Mouse (Mus musculus): ENCODE measurements around the gene Tmem181a.
"Not testable (repeated sequence)": the region's sequence is repeated elsewhere in the genome, so short reads cannot be mapped to it uniquely, and the experiment has no call there.

The Tmem181a gene

DNA sequence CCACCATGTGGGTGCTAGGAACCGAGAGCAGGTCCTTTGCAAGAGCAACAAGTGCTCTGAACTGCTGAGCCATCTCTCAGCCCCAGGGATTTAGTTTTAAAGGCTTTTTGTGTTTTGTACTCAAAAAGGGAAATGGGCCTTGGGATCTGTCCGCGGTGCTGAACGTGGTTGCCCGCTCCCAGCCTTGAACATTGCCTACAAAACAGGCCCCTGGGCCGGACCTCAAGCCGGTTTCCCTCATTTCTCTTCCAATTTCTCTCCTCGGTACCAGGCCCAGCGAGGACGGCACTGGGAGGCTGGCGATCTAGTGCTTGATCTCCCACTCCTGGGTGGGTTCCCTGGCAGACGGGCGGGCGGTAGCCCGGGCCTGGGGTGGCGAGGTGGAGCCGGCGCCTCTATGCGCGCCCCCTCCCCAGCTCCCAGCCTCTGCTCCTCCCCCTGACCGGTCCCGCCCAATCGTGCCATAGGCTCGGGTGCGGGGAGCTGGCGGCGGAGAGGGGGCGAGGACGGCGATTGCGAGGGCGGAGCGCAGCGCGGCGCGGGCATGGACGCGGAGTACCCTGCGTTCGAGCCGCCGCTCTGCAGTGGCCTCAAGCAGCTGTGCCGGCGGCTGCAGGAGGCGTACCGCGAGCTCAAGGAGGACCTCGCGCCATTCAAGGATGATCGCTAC lies at the start of gene Tmem181a:
Gene Tmem181a (plus strand): TSS at position 461 of the 670 bp plus-strand sequence.
- DNase-seq (ENCODE audit: low spot score in 2 of 2) = not testable (repeated sequence)

DNA sequence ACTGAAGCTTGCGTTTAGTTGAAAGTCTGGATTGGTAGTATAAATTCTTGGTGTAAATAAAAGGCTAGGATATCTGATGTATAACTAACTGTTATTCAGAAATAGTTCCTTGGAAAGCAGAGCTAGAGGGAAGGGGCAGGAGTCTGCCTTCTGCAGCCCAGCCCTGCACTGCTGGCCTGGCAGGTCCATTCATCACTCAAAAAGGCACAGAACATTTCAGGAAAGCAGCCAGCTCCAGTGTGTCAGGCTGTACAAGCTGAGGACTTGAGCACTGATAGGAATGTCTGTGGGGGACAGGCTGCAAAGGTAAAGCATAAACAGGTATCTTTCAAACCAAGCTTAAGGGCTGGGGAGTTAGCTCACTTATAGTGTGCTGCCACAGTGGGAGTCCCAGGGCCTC lies 44.9 kb upstream of the Tmem181a start:
- no peak for DNase-seq (ENCODE audit: low spot score in 2 of 2)

DNA sequence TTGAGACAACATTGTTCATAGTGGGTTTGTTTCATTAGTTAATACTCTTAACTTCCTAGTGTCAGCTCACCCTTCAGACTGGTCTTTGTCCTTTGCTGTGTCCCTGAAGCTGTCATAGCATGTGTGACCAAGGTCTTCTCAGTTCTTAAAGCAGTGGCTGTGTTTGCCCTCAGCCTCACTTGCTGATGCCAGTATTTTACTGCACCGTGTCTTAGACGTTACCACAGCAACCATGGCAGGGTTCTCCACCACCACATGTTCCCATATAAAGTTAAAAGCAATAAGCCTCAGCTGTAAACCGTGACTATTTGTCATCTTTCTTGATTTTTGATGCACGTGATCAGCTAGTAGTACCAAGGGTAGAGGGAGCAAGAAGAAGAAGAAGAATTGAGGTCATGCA lies 41.0 kb upstream of the Tmem181a start:
- DNase-seq (ENCODE audit: low spot score in 2 of 2) = no peak

DNA sequence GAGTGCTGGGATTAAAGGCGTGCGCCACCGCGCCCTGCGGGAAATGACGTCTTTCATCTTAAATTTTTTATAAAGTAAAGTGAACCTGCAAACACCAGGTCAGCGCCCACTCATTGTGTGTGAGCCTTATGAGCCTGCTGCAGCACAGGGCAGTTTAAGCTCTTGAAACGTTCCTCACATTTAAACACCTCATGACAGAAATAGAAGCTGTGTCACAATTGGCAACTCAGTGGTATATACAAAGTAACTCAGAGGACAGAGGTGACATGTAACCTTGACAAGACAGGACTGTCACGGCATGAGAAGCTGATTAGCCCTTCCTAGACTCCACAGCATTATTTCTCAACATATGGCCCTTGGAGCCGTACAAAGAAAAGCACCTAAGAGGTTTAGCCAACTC lies 40.1 kb upstream of the Tmem181a start:
- no peak for DNase-seq (ENCODE audit: low spot score in 2 of 2)

DNA sequence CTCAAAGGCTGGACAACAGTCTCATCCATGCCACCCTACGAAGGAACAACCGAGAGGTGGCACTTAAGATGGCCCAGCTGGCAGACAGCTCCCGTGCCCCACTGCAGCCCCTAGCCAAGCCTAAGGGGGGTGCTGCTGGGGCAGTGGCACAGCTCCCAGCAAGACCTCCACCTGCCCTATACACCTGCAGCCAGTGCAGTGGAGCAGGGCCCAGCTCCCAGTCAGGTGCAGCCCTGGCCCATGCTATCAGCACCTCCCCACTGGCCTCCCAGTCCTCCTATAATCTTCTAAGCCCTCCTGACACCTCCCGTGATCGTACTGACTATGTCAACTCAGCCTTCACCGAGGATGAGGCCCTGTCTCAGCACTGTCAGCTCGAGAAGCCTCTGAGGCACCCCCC lies 24.0 kb upstream of the Tmem181a start:
- not testable (repeated sequence) for DNase-seq (ENCODE audit: low spot score in 2 of 2)

DNA sequence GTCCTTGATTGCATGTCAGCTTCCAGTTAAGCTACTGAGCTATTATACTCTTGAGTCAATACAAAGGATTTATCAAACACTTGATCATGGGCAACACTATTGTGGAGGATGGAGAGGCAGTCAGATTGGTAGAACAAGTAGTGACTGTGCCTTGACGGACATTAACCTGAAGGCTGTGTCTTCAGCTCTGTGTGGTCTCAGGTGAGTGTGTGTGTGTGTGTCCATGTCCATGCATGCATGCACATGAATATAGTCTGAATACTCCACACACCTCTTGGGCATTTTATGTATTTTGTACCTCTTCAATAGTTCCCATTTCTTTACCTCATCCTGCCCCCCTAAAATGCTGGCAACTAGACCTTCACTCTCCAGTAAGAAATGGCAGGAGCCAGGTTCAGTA lies 5.4 kb upstream of the Tmem181a start:
- not testable (repeated sequence) for DNase-seq (ENCODE audit: low spot score in 2 of 2)

DNA sequence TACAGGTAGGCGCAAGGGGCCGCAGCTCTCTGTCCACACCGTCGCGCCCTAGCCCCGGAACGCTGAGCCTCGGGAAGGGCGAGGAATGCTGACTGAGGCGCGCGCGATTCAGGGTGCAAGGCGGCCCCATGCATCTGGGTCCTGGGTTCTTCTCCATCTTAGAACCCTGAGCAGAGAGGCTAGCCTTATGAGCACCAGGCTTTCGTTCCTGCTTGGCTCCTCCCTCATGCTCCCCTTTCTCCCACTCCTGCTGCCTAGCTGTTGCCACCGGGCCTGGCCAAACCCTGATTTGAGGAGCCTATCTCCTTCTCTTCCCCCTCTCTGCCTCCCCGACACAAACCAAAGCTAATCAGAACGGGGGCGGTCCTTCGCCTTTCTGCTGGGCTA lies 403 bp downstream of the Tmem181a start:
- peak; percentile 32 to 48 for DNase-seq (ENCODE audit: low spot score in 2 of 2)

DNA sequence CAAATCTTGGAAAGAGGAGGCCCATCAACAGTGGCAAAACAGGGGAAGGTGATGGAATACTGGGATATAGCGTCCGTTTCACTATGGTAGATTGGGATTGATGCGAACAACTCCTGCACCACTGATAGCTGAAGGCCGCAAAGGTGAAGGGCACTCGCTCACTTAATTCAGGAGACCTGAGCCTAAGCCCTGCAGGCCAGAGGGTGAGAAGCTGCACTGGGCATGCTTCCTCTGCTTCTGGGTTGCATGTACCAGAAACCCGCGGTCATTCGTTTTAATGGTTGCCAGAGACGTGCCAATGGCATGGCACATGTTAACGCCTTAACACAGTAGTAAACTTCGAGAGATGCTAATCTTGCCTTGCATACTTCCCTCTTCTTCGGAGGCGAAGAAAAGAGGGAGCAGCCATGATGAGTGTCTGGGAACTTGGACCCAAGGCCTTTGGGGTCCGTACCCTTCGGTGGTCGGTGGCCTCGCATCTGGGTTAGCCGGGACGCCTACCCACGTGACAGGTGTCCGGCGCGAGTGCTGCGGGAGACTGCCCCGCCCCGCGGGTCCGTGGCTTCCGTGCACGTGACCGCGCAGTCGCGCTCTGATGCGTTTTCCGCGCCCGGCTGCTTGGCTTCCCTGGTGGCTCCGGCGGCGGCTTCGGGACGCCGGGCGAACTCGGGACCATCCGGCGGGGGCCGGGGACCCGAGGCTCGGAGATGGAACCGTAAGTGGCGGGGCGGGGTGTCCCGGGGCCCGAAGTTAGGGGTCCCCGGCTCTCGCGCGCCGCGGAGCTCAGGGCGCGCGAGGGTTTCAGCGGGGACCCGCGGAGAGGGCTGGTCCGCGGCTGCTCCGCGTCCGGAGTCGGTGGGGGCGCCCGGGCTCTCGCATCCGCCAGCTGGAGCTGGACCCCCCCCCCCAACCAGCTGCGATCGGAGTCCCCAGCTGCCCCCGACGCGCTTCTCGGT lies 13.5 kb downstream of the Tmem181a start:
- not testable (repeated sequence) for DNase-seq (ENCODE audit: low spot score in 2 of 2)

DNA sequence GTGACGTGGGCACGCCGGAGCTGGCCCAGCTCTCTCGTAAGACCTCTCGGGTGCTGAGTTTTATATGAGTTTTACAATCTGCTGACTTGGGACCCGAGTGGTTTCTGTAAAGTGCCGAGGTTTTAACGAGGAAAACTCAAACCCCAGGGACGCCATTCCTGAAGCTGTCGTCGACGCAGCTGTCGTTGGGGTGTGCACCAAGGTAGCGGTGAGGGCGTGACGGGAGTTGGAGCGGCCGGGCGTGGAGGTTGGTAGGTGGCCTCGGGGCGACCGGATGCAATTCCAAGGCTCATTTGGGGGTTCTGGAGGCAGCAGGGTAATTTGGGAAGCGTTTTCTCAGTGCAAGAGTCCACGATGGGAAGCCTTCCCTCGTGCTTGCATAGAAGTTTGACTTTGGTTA lies 14.2 kb downstream of the Tmem181a start:
- DNase-seq (ENCODE audit: low spot score in 2 of 2) = not testable (repeated sequence)

DNA sequence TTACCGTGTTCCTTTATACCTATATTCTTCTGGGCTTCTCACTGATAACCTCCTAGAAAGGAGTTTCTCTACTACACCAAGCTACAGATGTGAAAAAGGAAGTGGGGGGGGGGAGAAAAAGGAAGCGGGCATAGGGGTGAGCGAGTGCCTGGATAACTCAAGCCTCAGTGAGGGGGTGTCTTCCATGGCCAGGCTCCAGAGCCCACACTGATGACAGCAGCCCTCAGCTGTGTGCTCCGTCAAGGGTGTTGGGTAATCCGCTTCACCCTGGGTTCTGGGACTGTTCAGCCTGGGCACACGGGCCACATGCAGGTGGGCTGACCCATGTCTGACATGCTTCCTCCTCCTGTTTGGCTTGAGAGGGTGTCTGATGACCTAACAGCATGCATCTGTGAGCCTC lies 15.3 kb downstream of the Tmem181a start:
- DNase-seq (ENCODE audit: low spot score in 2 of 2) = not testable (repeated sequence)

DNA sequence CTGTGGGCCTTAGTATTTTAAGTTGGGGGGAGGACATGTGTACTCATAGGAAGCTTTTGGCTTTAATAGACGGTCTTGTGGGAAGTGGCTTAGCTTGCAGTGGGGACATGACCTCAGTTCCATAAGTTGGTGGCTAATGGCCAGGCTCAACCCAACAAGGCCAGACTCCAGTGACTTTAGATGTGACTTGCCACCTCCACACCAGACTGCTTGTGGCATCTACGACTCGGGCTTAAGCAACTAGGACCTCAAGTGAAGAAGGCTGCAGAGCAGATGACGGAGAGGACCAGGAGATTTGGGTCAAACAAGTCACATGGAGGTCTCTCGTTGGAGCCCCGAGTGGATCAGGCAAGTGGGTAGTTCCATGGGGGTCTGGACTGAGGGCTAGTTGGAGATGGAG lies 18.0 kb downstream of the Tmem181a start:
- not testable (repeated sequence) for DNase-seq (ENCODE audit: low spot score in 2 of 2)

DNA sequence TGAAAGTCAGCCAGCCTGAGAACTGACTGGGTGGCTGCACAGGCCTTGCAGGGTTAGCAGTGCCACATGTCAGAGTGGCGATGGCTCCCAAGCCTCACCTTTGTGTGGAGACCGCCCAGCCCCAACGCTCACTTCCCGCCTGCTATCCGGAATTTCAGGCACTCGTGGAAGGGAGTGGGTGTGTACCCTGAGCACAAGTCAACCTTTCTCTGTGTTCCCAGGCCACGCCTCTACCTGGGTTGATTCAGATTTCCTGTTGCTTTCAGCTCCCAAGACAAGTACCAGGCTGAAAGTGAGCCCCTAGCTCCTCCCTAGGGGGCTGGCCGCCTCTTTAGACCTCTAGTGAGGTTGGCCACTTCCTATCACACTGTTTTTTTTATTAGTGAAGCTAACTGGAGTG lies 22.5 kb downstream of the Tmem181a start:
- DNase-seq (ENCODE audit: low spot score in 2 of 2) = not testable (repeated sequence)

DNA sequence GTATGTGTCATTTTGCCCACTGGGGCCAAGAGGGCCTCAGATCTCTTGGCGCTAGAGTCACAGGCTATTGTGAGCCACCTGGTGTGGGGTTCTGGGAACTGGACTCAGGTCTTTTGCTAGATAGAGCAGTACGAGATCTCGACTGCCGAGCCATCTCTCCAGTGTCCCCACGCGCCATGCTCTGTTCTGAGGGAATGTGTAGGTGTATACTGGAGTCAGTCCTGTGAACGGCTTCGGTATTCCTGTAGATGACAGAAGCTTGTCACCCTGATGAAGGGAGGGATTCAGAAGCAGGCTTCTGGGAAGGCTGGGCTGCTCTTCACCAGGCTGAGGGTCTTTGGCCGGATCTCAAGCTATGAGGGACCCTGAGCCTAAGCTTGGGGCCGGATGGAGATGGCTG lies 23.1 kb downstream of the Tmem181a start:
- DNase-seq (ENCODE audit: low spot score in 2 of 2) = not testable (repeated sequence)

DNA sequence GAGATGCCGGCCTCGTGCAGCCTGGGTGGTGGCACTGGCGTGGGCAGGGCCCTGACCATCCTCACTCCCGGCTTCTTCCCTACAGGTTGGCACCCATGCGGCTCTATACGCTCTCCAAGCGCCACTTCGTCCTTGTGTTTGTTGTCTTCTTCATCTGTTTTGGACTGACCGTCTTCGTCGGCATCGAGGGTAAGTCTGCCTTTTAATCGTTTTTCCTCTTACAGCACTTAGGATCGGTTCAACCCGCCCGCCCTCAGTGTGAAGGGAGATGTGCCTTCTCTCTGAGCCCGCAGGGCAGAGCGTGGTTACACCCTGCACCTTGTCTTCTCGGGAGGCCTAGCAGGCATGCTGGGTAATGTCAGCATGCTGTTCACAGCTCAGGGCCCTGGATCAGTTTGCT lies 23.9 kb downstream of the Tmem181a start:
- DNase-seq (ENCODE audit: low spot score in 2 of 2) = not testable (repeated sequence)

DNA sequence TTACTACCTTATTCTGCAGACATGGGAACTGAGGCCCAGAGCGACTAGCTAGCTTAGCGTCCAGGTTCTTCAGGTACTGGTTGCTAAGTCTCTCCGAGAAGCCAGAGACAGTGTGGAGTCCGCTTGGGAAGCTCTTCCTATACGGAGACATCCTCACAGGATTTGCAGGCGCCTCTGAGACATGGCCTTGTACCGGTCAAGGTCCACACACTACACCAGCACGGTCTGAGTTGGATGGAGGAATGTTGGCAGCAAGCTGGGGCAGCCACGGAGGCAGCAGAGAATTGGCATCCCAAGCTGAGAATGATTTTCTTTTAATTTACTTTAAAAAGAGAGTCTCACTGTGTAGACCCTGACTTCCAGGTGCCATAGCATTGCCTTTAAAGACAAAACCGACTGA lies 26.5 kb downstream of the Tmem181a start:
- not testable (repeated sequence) for DNase-seq (ENCODE audit: low spot score in 2 of 2)

DNA sequence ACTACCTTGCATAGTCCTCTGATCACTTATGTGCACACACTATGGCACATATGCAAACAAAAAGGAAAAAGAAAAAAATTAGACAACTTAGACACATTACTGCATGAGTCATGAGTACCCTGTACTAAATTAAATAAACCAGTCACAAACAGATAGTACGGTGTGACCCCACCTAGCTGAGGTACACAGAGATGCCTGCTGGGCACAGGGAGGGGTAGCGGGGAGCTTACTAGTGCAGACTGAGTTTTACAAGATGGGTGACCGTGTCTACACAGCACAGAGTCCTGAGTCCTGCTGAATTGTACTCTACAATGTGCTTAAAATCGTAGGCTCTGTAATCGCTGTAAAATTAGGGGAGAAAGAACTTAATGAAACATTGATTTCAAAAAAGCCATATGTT lies 29.5 kb downstream of the Tmem181a start:
- DNase-seq (ENCODE audit: low spot score in 2 of 2) = not testable (repeated sequence)

DNA sequence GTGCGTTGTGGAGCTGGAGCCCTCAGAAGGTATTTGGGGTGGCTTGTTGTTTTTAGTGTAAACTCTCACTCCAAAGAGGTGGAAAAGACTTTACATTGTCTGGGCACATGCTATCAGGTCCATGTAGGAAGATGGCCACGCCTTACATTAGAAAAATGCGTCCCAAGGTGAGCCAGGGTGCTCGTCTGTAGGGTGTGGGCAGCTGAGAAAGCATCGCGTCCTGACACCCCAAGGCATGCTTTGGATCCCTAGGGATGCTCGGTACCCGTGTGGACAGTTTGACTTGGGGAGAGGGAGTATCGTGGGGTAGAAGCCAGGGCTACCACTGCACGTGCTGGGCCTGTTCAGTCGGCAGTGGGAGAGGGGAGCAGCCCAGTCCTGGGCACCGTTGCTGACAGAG lies 32.4 kb downstream of the Tmem181a start:
- not testable (repeated sequence) for DNase-seq (ENCODE audit: low spot score in 2 of 2)

DNA sequence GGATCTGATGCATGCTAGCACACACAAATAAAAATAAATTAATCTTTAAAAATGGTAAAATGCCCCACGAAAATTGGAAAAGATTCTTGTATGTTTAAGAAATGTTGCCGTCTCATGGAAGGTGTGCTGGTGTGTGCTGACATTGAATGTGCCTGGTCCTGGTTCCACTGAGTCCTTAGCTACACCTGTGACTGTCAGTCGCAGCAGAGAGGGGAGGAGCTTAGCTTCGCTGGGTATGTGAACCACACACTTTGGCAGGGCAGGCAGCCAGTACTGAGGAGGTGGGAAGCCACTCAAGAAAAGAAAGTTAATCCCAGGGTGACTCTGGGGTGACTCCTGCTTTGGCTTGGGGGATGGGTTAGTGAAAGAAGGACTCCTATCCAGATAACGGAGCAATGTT lies 37.2 kb downstream of the Tmem181a start:
- DNase-seq (ENCODE audit: low spot score in 2 of 2) = not testable (repeated sequence)

DNA sequence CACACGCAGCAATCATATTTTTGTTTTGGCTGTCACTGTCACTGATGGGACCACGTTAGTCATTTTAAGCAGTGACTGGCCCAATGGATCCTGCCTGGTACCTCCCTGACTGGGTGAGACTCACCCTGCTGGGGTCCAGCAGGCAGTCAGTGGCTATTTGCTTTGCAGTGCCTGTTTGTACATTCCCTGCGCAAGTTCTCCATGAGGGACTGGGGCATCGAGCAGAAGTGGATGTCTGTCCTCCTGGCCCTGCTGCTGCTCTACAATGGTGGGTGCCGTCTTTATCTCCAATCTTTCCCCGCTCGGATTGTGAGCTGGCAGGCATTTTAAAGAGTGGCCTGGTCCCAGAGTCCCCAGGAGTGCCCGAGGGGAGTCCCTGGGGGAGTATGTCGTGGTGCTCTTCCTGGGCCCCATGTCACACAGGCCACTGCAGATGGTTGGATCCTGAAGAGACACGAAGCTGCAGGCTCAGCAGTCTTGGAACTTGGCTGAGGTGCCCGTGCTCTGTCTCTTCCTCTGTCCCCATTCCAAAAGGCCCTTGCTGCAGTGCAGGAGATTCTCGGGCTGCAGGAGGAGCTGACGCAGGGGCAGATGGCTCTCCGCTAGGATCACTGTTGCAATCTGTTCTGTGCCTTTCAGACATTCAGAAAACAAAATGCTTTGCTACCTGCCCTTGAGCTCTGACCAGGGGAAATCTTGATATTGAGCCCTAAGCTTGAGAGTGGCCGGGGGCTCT lies 40.6 kb downstream of the Tmem181a start:
- DNase-seq (ENCODE audit: low spot score in 2 of 2) = not testable (repeated sequence)

DNA sequence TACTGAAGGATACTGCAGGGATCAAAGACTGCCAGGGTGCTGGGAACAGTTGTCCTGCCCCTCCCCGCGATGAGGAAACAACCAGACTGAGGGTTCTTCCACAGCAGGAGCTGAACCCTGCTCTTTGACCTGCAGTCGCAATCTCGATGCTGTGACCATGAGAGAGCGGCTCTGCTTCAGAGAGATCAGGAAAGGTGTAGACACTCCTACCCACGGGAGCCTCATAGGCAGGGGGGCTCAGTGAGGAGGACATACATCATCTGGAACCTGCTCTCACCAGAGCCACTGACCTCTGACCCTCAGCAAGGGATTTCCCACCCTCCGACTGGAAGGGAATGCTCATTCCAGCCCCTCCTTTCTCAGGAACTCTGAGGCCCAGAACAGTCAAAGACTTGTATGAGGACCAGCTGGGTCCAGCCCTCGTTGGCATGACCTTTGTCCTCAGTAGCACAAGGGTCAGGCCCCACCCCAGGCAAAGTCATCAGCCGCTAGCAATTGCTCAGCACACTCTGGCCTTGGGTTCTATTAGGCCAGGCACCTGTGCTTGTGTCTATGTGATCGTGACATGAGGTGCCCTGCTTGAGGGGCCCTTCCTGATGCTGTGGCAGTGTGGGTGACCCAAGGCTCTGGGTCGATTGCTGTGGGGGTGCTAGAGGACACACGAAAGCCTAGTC lies 43.7 kb downstream of the Tmem181a start:
- DNase-seq (ENCODE audit: low spot score in 2 of 2) = not testable (repeated sequence)

DNA sequence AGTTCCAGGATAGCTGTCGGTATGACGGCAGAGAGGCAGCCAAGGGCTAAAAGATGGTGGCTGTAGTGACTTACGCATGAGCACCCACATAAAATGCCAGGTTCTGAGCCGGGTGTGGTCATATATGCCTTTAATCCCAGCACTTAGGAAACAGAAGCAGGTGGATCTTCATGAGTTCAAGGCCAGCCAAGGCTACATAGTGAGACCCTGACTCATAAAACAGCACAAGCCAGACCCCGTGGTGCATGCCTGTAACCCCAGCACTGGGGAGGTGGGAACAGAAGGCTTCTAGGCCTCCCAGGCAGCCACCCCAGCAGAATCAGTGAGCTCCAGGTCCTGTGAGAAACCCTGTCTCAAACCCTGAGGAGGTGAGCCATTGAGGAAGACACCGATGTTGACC lies 48.2 kb downstream of the Tmem181a start:
- not testable (repeated sequence) for DNase-seq (ENCODE audit: low spot score in 2 of 2)
